Mouse (Mus musculus): ENCODE data around the gene Lgals3.

DNA sequence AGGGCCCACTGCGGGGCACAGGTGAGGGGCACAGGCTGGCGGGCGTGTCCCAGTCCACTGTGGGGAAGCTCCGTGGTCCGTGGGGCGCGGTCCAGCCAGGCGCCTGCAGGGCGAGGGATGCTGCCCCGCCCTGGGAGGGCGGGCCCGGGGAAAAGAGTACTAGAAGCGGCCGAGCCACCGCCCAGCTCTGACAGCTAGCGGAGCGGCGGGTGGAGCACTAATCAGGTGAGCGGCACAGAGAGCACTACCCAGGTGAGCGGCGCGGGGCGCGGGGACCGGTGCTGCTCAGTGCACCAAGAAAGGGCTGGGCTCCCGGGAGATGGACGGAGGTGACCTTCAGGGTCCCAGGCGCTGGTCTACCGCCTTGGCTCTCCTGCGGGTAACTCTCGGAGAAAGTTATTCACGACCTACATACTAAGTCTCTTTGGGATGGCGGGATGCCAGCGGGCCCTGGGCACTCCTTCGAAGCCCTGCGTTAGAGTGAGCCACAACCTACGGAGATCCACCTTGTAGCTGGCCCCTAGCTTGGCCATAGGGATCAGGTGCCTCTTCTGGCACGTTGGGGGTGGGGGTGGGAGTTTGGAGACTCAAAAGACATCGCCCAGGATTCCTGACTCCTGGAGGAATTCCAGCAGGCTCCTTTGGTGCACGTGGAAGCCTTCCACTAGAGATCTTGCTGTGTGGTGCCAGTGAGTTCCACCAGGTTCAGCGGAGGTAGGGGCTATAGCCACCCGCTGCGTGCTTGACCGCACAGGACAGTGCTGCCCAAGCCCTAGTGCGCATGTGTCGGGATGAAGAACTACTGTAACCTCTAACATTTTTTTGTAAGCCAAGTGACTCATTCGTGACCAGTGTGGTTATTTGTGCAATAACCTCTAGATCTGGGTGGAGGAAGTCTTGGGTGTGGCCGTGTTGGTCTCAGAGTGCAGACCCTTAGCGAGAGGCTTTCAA is 6.5 kb downstream of the Lgals3 start:
- no peak for TF ChIP-seq CTCF (IDR thresholded peaks at IDR 0.05; ENCODE audit: control insufficient read depth, insufficient read depth, insufficient read length)
- no peak for TF ChIP-seq MAX (IDR thresholded peaks at IDR 0.05)
- peak; percentile 99 for TF ChIP-seq CEBPB (IDR thresholded peaks at IDR 0.05; ENCODE audit: low read depth)
- TF ChIP-seq USF1 (IDR thresholded peaks at IDR 0.05; ENCODE audit: low read depth) = no peak
